In genomic region chr9:65435671-65436301, GRCm38 (mm10) we compare ENCODE assay signal across 1 mouse cellular context.
TF ChIP-seq lines count a peak whose summit lies in the region.

Mtfmt (plus strand) TSS chr9:65435782.

TF ChIP-seq in CH12.LX, 34 proteins besides CTCF, POLR2A, EP300 and RAD21 (continued from another document):
- TF ChIP-seq PAX5 (IDR thresholded peaks at IDR 0.05; ENCODE audit: low read length): no peak
- TF ChIP-seq POLR2AphosphoS2 (IDR thresholded peaks at IDR 0.05; ENCODE audit: low read depth, low read length): peak; percentile 86
- TF ChIP-seq E2F4 (IDR thresholded peaks at IDR 0.05; ENCODE audit: insufficient replicate concordance, low read depth, low read length): no peak
- peak; percentile 92 for TF ChIP-seq SIN3A (IDR thresholded peaks at IDR 0.05; ENCODE audit: low read length)
- no peak for TF ChIP-seq JUN (IDR thresholded peaks at IDR 0.05; ENCODE audit: insufficient read depth, low read depth, low read length)
- no peak for TF ChIP-seq ZC3H11A (IDR thresholded peaks at IDR 0.05; ENCODE audit: low read depth, low read length)
- no peak for TF ChIP-seq ZNF384 (IDR thresholded peaks at IDR 0.05; ENCODE audit: low read depth, low read length)
- TF ChIP-seq ETS1 (conservative IDR thresholded peaks at IDR 0.05; ENCODE audit: low read depth, low read length): no peak
- TF ChIP-seq NRF1 (IDR thresholded peaks at IDR 0.05; ENCODE audit: low read depth, low read length): peak; percentile 98
- no peak for TF ChIP-seq MAFK (IDR thresholded peaks at IDR 0.05; ENCODE audit: insufficient replicate concordance, low read length)
- 0 out of 2 replicates have a peak, but pooled peaks have one; percentile 55 for TF ChIP-seq MAZ (IDR thresholded peaks at IDR 0.05; ENCODE audit: low read depth, low read length)
- TF ChIP-seq SMC3 (IDR thresholded peaks at IDR 0.05; ENCODE audit: low read depth, low read length): no peak
- no peak for TF ChIP-seq CHD1 (IDR thresholded peaks at IDR 0.05; ENCODE audit: low read depth, low read length)
- TF ChIP-seq ZMIZ1 (IDR thresholded peaks at IDR 0.05; ENCODE audit: low read depth, low read length): peak; percentile 93
- TF ChIP-seq ZKSCAN1 (IDR thresholded peaks at IDR 0.05; ENCODE audit: borderline replicate concordance, low read depth, low read length): no peak
- TF ChIP-seq CHD2 (IDR thresholded peaks at IDR 0.05; ENCODE audit: low read length): no peak
- TF ChIP-seq MXI1 (IDR thresholded peaks at IDR 0.05; ENCODE audit: low read depth, low read length): peak; percentile 93
- TF ChIP-seq JUND (conservative IDR thresholded peaks at IDR 0.05; ENCODE audit: low read depth, low read length): no peak
- TF ChIP-seq KAT2A (IDR thresholded peaks at IDR 0.05; ENCODE audit: insufficient replicate concordance, low read length): 0 out of 2 replicates have a peak, but pooled peaks have one; percentile 33
TF ChIP-seq in CH12.LX: peak in this region for 16.
